Mouse (Mus musculus): ENCODE results near the gene Olfr122. TPM values are rescaled to one million over a fixed set of nuclear protein-coding genes. Genes with fewer than 3 reads are reported as not detected.

Olfr122 gene
- not detected in 2 replicates for polyA plus RNA-seq (2012; rRNA removed)

DNA sequence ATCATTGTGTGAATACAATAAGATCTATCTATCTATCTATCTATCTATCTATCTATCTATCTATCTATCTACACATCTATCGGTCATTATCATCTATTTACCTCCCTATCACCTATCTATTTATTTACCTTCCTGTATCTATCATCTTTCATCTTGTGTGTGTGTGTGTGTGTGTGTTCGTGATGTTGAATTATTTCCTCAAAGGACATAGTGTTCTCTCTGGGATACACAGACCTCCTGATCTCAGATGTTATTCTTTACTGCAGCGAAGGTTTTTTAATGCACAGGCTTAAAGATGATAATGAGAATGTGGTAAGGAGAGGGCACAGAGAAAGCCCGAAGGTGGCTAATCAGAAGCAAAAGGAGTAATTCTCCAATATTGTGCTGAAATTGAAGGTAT, at the start of gene Olfr122:
Gene Olfr122, plus strand, starts transcription at position 301 of the 400 bp plus-strand sequence.
- DNase-seq (ENCODE audit: low read depth, low spot score): no peak
- 82% methylated on average over 4 of the region's 4 CpGs for WGBS

DNA sequence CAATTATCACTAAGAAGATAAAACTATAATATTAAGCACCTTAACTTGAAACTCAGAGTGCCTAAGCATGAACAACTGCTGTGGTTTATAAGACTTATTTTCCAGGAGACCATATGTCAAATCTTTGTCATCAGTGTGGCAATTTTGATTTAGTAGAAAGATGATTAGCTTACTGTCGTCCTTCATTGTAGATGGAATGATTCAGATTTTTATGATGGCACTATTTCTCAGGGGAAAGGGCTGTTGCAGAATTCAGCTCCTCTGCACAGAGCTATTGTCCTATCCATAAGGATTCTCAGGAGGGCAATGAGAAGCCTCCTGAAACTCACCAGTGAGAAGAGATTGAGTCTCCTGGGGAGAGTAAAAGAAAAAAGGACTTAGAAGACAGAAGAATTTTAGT, 46.9 kb upstream of the Olfr122 start, which contains the start of gene Olfr120:
Gene Olfr120, plus strand, starts transcription at position 301 of the 400 bp plus-strand sequence.
- WGBS: 42% methylated on average over 1 of the region's 1 CpGs
- no peak for DNase-seq (ENCODE audit: low read depth, low spot score)

DNA sequence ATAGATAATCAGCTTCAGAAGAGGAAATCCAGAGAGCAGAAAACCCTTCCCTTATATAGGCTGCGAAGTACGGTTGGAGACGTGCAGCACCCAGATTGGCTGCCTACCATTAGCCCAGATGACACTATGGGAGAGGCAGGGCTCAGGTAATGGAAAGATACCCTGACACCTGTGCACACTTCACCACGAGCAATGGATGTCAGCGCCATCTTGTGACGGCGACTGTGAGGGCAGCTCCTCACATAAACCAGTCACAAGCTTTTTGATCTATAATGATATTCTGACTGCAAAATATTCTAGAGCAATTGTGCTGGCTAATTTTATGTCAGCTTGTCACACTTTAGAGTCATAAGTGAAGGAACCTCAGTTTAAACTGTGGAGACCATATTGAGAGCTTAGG, 30.3 kb upstream of the Olfr122 start:
- DNase-seq (ENCODE audit: low read depth, low spot score): no peak
- 52% methylated on average over 7 of the region's 7 CpGs for WGBS

DNA sequence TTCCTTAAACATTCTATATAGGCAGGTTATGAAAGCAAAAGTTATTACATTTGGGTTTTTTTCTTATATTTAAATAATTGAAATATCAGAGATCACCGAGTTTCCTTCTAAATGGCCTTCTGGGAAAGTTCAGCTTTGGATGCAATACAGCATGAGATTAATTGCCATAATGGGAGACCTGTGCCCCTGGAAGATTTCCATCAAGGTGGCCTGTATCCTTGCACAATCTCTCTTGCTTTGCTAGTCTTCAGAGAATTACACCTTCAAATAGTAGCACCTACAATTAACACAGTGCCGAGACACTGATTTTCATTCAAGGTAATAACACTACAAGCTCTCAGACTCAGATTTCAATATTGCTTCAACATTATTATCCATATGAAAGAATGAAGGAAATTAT, 24.8 kb downstream of the Olfr122 start, which contains the start of gene Olfr123:
Gene Olfr123, plus strand, starts transcription at position 301 of the 400 bp plus-strand sequence.
- DNase-seq (ENCODE audit: low read depth, low spot score): no peak
- 86% methylated on average over 2 of the region's 2 CpGs for WGBS

DNA sequence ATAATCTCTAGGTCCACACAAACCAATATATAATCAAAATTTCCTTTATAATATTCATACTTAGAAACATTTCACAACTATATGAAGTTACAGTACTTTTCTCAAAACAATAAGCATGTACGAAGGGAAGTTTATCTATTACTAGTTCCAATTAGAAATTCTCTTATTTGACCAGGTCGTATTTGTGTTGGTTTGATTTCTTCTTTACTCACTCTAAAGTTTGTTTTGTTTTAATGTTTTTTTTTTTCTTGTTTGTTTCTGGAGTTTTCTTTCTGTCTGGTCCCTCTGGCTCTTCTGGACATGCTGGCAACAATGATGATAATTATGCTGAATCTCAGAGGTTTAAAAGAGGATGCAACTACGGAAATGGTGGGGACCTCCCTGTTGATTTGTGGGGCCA, 31.2 kb downstream of the Olfr122 start, which contains the start of gene Olfr124:
Gene Olfr124, plus strand, starts transcription at position 301 of the 400 bp plus-strand sequence.
- DNase-seq (ENCODE audit: low read depth, low spot score): no peak
- 73% methylated on average over 3 of the region's 3 CpGs for WGBS

Other genes with a start within 250 kb of the Olfr122 start
- not detected in 2 replicates for gene Olfr112, start 199.2 kb upstream of the Olfr122 start, polyA plus RNA-seq (2012; rRNA removed)
- gene Olfr113, start 190.9 kb upstream of the Olfr122 start, polyA plus RNA-seq (2012; rRNA removed): not detected in 2 replicates
- not detected in 2 replicates for gene Olfr114, start 175.9 kb upstream of the Olfr122 start, polyA plus RNA-seq (2012; rRNA removed)
- gene Olfr115, start 141.5 kb upstream of the Olfr122 start, polyA plus RNA-seq (2012; rRNA removed): not detected in 2 replicates
- not detected in 2 replicates for gene Olfr116, start 141.4 kb upstream of the Olfr122 start, polyA plus RNA-seq (2012; rRNA removed)
- not detected in 2 replicates for gene Olfr117, start 104.8 kb upstream of the Olfr122 start, polyA plus RNA-seq (2012; rRNA removed)
- gene Olfr118, start 101.6 kb upstream of the Olfr122 start, polyA plus RNA-seq (2012; rRNA removed): not detected in 2 replicates
- gene Olfr119, start 72.0 kb upstream of the Olfr122 start, polyA plus RNA-seq (2012; rRNA removed): not detected in 2 replicates
- gene Olfr120, start 46.8 kb upstream of the Olfr122 start, polyA plus RNA-seq (2012; rRNA removed): not detected in 2 replicates
- gene Olfr121, start 19.8 kb upstream of the Olfr122 start, polyA plus RNA-seq (2012; rRNA removed): not detected in 2 replicates
- gene Olfr123, start 24.9 kb downstream of the Olfr122 start, polyA plus RNA-seq (2012; rRNA removed): not detected in 2 replicates
- not detected in 2 replicates for gene Olfr124, start 31.3 kb downstream of the Olfr122 start, polyA plus RNA-seq (2012; rRNA removed)
- gene Olfr125, start 64.3 kb downstream of the Olfr122 start, polyA plus RNA-seq (2012; rRNA removed): not detected in 2 replicates
- gene Olfr126, start 78.9 kb downstream of the Olfr122 start, polyA plus RNA-seq (2012; rRNA removed): not detected in 2 replicates
- not detected in 2 replicates for gene Olfr127, start 131.8 kb downstream of the Olfr122 start, polyA plus RNA-seq (2012; rRNA removed)
- not detected in 2 replicates for gene Olfr128, start 151.9 kb downstream of the Olfr122 start, polyA plus RNA-seq (2012; rRNA removed)
- gene Olfr761, start 184.5 kb downstream of the Olfr122 start, polyA plus RNA-seq (2012; rRNA removed): not detected in 2 replicates